Mouse (Mus musculus) MEL (cell line): ENCODE data around the gene Yjefn3. TPM values are rescaled to one million over a fixed set of nuclear protein-coding genes. Genes with fewer than 3 reads are reported as not detected.

Source experiments
- DNase-seq: peaks from one replicate; pipeline ENCODE4 v3.0.0; 2011; ENCODE audit warnings: low read depth, low spot score
- H3K27ac ChIP-seq: 2 replicates; pipeline ENCODE4 v1.5.1; 2012; ENCODE audit warnings: low read depth, mild to moderate bottlenecking, control low read depth, low read length, moderate library complexity; ENCODE audit not compliant: control insufficient read depth
- H3K27me3 ChIP-seq, 2 experiments: fragments of 150-350 bp in 1 of 2; sonication (generic) in 1 of 2; 2 replicates each; pipeline ENCODE4 v1.6.1; 2012; ENCODE audit warnings: low read length in 2 of 2, mild to moderate bottlenecking in 2 of 2, improper control_type of control experiment in 1 of 2, moderate library complexity in 1 of 2; ENCODE audit not compliant: insufficient read depth in 2 of 2, control insufficient read depth in 1 of 2
- H3K36me3 ChIP-seq, 2 experiments: 2 replicates each; pipeline ENCODE4 v1.6.1; 2012 to 2014; ENCODE audit warnings: low read length in 2 of 2, improper control_type of control experiment in 1 of 2, inconsistent platforms in 1 of 2, mild to moderate bottlenecking in 1 of 2; ENCODE audit not compliant: insufficient read depth in 2 of 2, control insufficient read depth in 1 of 2
- H3K4me1 ChIP-seq, 2 experiments: fragments of 150-350 bp in 1 of 2; sonication (generic) in 1 of 2; 2 replicates each; pipeline ENCODE4 v1.6.1; 2012; ENCODE audit warnings: low read length in 2 of 2, improper control_type of control experiment in 1 of 2, mild to moderate bottlenecking in 1 of 2; ENCODE audit not compliant: insufficient read depth in 2 of 2, control insufficient read depth in 1 of 2
- H3K4me3 ChIP-seq, 2 experiments: fragments of 150-350 bp in 1 of 2; sonication (generic) in 1 of 2; 2 replicates each; pipeline ENCODE4 v1.5.1; 2012; ENCODE audit warnings: low read depth in 2 of 2, low read length in 2 of 2, mild to moderate bottlenecking in 2 of 2, moderate library complexity in 2 of 2, control low read depth in 1 of 2, improper control_type of control experiment in 1 of 2; ENCODE audit not compliant: control insufficient read depth in 1 of 2, insufficient read depth in 1 of 2
- H3K79me2 ChIP-seq: 2 replicates; pipeline ENCODE4 v1.6.1; 2012; ENCODE audit warnings: mild to moderate bottlenecking, low read length, moderate library complexity; ENCODE audit not compliant: control insufficient read depth, poor library complexity, insufficient read depth
- H3K9ac ChIP-seq: 2 replicates; pipeline ENCODE4 v1.6.1; 2012; ENCODE audit warnings: low read depth, mild to moderate bottlenecking, control low read depth, low read length, moderate library complexity; ENCODE audit not compliant: control insufficient read depth, poor library complexity, severe bottlenecking
- H3K9me3 ChIP-seq: fragments of 150-350 bp; sonication (generic); replicated peaks from 2 replicates; pipeline ENCODE4 v1.6.1; 2012; ENCODE audit warnings: mild to moderate bottlenecking, low read length, improper control_type of control experiment, moderate library complexity; ENCODE audit not compliant: insufficient read depth
- BHLHE40 ChIP-seq: IDR thresholded peaks from 2 replicates; pipeline ENCODE4 v1.6.1; 2012; ENCODE audit warnings: low read depth, mild to moderate bottlenecking, inconsistent platforms, low read length, improper control_type of control experiment, borderline replicate concordance
- CHD1 ChIP-seq: IDR thresholded peaks from 2 replicates; pipeline ENCODE4 v1.6.1; 2012; ENCODE audit warnings: low read depth, mild to moderate bottlenecking, inconsistent platforms, low read length, improper control_type of control experiment
- CHD2 ChIP-seq: IDR thresholded peaks from 2 replicates; pipeline ENCODE4 v1.6.1; 2011; ENCODE audit warnings: low read length, improper control_type of control experiment
- E2F4 ChIP-seq: IDR thresholded peaks from 2 replicates; pipeline ENCODE4 v1.6.1; 2011; ENCODE audit warnings: low read depth, low read length, improper control_type of control experiment, borderline replicate concordance
- ELF1 ChIP-seq: IDR thresholded peaks from 2 replicates; pipeline ENCODE4 v1.6.1; 2014; ENCODE audit warnings: low read depth, mild to moderate bottlenecking, inconsistent platforms, low read length, improper control_type of control experiment, moderate library complexity
- EP300 ChIP-seq, 2 experiments: IDR thresholded peaks; 2 replicates each; pipeline ENCODE4 v1.6.1; 2011; ENCODE audit warnings: improper control_type of control experiment in 2 of 2, low read length in 2 of 2, low read depth in 1 of 2, mild to moderate bottlenecking in 1 of 2
- GABPA ChIP-seq: IDR thresholded peaks from 2 replicates; pipeline ENCODE4 v1.6.1; 2012; ENCODE audit warnings: low read depth, mild to moderate bottlenecking, inconsistent platforms, low read length, improper control_type of control experiment, moderate library complexity
- GATA1 ChIP-seq: IDR thresholded peaks from 2 replicates; pipeline ENCODE4 v1.6.1; 2011; ENCODE audit warnings: low read depth, low read length, improper control_type of control experiment
- JUND ChIP-seq: IDR thresholded peaks from 2 replicates; pipeline ENCODE4 v1.6.1; 2011; ENCODE audit warnings: low read depth, mild to moderate bottlenecking, improper control_type of control experiment, low read length
- KAT2A ChIP-seq: conservative IDR thresholded peaks from 2 replicates; pipeline ENCODE4 v1.6.1; 2012; ENCODE audit warnings: low read depth, low read length, improper control_type of control experiment, inconsistent platforms
- MAX ChIP-seq: IDR thresholded peaks from 2 replicates; pipeline ENCODE4 v1.6.1; 2011; ENCODE audit warnings: low read length, improper control_type of control experiment
- MAZ ChIP-seq: IDR thresholded peaks from 2 replicates; pipeline ENCODE4 v1.6.1; 2012; ENCODE audit warnings: low read depth, mild to moderate bottlenecking, inconsistent platforms, low read length, improper control_type of control experiment
- MYB ChIP-seq: IDR thresholded peaks from 2 replicates; pipeline ENCODE4 v1.6.1; 2011; ENCODE audit warnings: mild to moderate bottlenecking, low read depth, low read length, improper control_type of control experiment
- MYC ChIP-seq: IDR thresholded peaks from 2 replicates; pipeline ENCODE4 v1.6.1; 2011; ENCODE audit warnings: low read depth, mild to moderate bottlenecking, low read length, improper control_type of control experiment, moderate library complexity
- POLR2AphosphoS5 ChIP-seq: IDR thresholded peaks from 2 replicates; pipeline ENCODE4 v1.6.1; 2012; ENCODE audit warnings: low read depth, borderline replicate concordance, mild to moderate bottlenecking, inconsistent platforms, low read length, moderate library complexity, mixed read lengths
- RCOR1 ChIP-seq: IDR thresholded peaks from 2 replicates; pipeline ENCODE4 v1.6.1; 2012; ENCODE audit warnings: low read depth, mild to moderate bottlenecking, inconsistent platforms, low read length, improper control_type of control experiment
- SMC3 ChIP-seq: IDR thresholded peaks from 2 replicates; pipeline ENCODE4 v1.6.1; 2011; ENCODE audit warnings: low read depth, low read length, improper control_type of control experiment
- TBP ChIP-seq: IDR thresholded peaks from 2 replicates; pipeline ENCODE4 v1.8.0; 2011; ENCODE audit warnings: low read depth, low read length, improper control_type of control experiment
- UBTF ChIP-seq: IDR thresholded peaks from 2 replicates; pipeline ENCODE4 v1.6.1; 2012; ENCODE audit warnings: low read depth, mild to moderate bottlenecking, inconsistent platforms, low read length, improper control_type of control experiment, moderate library complexity, borderline replicate concordance; ENCODE audit not compliant: insufficient read depth
- USF2 ChIP-seq, 2 experiments: IDR thresholded peaks; 2 replicates each; pipeline ENCODE4 v1.6.1; 2011 to 2012; ENCODE audit warnings: improper control_type of control experiment in 2 of 2, low read length in 2 of 2, borderline replicate concordance in 1 of 2, inconsistent platforms in 1 of 2, low read depth in 1 of 2, mild to moderate bottlenecking in 1 of 2; ENCODE audit not compliant: insufficient read depth in 1 of 2
- ZC3H11A ChIP-seq: IDR thresholded peaks from 2 replicates; pipeline ENCODE4 v1.6.1; 2012; ENCODE audit warnings: low read depth, mild to moderate bottlenecking, inconsistent platforms, low read length, improper control_type of control experiment
- ZMIZ1 ChIP-seq: IDR thresholded peaks from 2 replicates; pipeline ENCODE4 v1.6.1; 2012; ENCODE audit warnings: low read depth, mild to moderate bottlenecking, inconsistent platforms, low read length, improper control_type of control experiment, moderate library complexity
- ZNF384 ChIP-seq: IDR thresholded peaks from 2 replicates; pipeline ENCODE4 v1.6.1; 2012; ENCODE audit warnings: low read depth, mild to moderate bottlenecking, inconsistent platforms, low read length, improper control_type of control experiment
- polyA plus RNA-seq, 2 experiments: library from polyadenylated mRNA; stranded (reverse) in 1 of 2; unstranded in 1 of 2; fragments of >175 nt in 1 of 2; fragments of >200 nt in 1 of 2; gene quantifications; 2 replicates each; pipeline versions ENCODE4 v1.2.1 to v1.2.4; 2012; ENCODE audit warnings: low replicate concordance in 2 of 2, low read depth in 1 of 2; ENCODE audit not compliant: insufficient read length in 2 of 2, insufficient read depth in 1 of 2, missing spikeins in 1 of 2
- total RNA-seq: library from RNA; depleted of rRNA; stranded (reverse); fragments of 300-350 nt; gene quantifications from 2 replicates; pipeline ENCODE4 v1.2.3, GENCODE M21; 2012

The Yjefn3 gene
- total and polyA plus RNA-seq, 3 experiments: 5.3 to 8.2 TPM; not detected in 1

- H3K9ac ChIP-seq: no peak overlapping the region
- H3K9me3 ChIP-seq: no peaks in the 10 kb centered on the region
- H3K4me1 ChIP-seq: peaks cover 0 to under 1% of the 10 kb centered on the region in 2 experiments; a peak in 2 of 4 replicates
- H3K27me3 ChIP-seq: no peaks in the 10 kb centered on the region
- H3K4me3 ChIP-seq: no peak overlapping the region
- peaks cover 15% of the 10 kb centered on the region for H3K79me2 ChIP-seq
- TF ChIP-seq USF2 (IDR thresholded peaks at IDR 0.05; ENCODE audit: borderline replicate concordance in 1 of 2, insufficient read depth in 1 of 2, low read depth in 1 of 2, low read length in 2 of 2) (no peak), CHD1 (no peak), UBTF (no peak), POLR2AphosphoS5 (no peak), MYB (no peak), E2F4 (no peak), GABPA (no peak), MAZ (no peak), TBP (no peak), SMC3 (no peak), BHLHE40 (no peak), ELF1 (no peak), JUND (no peak), ZNF384 (no peak), CHD2 (no peak)
- DNase-seq: no peak
- H3K27ac ChIP-seq: no peak overlapping the region
- H3K36me3 ChIP-seq: peaks cover 0 to 2% of the 10 kb centered on the region in 2 experiments; a peak in 2 of 4 replicates
Observed at GRCm38 (mm10) chr8:69934582-69934981, 32.1 kb upstream of the Yjefn3 start.

- Histone ChIP-seq H3K9ac (no peak overlapping the region), H3K79me2 (peaks cover 14% of the 10 kb centered on the region), H3K9me3 (no peaks in the 10 kb centered on the region), H3K4me3 (no peak overlapping the region), H3K36me3 (peaks cover 0 to 5% of the 10 kb centered on the region in 2 experiments; a peak in 2 of 4 replicates), H3K27me3 (no peaks in the 10 kb centered on the region), H3K4me1 (no peaks in the 10 kb centered on the region; a peak in 3 of 4 replicates), H3K27ac (no peak overlapping the region)
- TF ChIP-seq ZC3H11A (no peak), MYC (no peak), MAX (no peak), KAT2A (no peak), POLR2AphosphoS5 (no peak), EP300 (IDR thresholded peaks at IDR 0.05; ENCODE audit: low read depth in 1 of 2, low read length in 2 of 2) (no peak), GATA1 (no peak), MAZ (no peak), RCOR1 (no peak), ZMIZ1 (no peak), JUND (no peak)
- no peak for DNase-seq
Observed at GRCm38 (mm10) chr8:69933811-69934210, 31.3 kb upstream of the Yjefn3 start.
